Mouse (Mus musculus): ENCODE data around the gene Lcp1.
A peak's percentile ranks its signal among the peaks of the same experiment; 100 is the strongest.
"Not testable (repeated sequence)": the region's sequence is repeated elsewhere in the genome, so short reads cannot be mapped to it uniquely, and the experiment has no call there.

Gene Lcp1

DNA sequence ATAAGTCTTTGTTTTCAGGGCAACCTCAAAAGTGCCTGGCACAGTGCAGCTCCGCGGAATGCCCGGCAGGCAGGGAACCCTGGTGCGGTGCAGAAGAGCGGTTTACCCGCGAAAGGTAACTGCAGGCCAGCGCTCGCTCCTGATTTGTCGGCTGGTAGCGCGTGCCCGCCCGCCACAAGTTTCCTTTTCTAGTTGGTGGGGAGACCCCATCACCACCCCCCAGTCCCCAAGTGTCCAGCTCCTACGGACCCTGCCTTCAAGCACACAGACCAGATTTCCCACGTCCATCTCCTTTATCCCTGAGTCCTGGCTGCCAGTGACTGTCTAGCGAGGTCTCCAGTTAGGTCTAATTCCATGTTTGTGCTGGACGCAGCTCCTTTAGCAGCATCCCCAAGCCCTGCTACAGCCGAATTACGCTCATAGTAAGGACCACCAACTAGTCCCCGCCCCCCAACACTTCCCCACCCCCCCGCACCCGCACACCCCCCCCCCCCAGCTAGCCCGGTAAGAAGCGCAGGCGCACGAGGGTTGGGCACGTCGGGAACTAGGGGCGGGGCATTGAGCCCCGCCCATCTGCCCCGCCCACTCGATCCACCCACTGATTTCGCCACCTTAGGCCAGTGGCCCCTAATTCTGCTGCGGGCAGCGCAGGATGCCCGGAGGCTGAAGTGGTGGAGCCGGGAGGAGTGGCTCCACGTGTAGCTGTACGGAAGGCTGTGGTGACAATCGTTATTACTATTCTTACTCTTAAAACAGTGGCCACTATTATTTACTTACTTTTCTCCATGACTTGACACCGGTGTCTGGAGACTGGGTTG lies at the start of gene Lcp1, which contains the start of gene Lrrc63:
Gene Lcp1 (plus strand): TSS at position 601 of the 818 bp plus-strand sequence.
Gene Lrrc63 (minus strand): TSS at position 381 of the 818 bp plus-strand sequence.
- DNase-seq, result peak; percentile 77

DNA sequence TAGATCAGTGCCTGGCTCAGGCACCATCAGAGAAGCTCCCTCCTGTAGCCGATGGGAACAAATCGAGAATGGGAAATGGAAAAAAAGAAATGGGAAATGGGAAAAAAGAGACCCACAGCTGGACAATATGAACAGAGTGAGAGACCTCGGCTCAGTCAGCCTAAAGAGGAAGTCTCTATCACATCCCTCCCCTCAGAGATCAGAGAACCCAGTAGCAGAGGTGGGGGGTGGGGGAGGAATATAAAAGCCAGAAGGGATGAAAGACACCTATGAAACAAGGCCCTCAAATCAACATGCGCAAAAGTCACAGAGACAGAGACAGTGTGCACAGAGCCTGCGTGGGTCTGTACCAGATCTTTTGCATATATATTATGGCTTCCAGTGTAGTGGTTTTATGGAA lies 27.9 kb upstream of the Lcp1 start:
- peak; percentile 16 for DNase-seq

DNA sequence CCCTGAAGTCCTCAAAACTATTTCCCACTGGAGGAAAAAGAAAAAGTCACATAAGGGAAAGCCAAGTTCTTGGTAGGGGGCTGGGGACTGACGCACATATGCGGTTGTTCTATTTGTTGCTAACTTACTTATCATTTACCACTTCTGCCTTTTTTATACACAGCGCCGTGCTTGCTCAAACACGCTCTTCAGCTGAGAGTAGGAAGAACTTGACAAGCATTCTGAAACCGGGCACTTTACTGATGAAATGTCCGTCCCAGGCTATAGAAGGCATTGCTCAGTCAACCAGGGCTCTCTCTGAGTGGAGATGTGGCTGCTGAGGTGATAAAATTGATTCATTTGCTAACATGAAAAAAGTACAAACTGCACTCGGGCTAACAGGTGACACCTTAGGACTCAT lies 9.2 kb upstream of the Lcp1 start:
- DNase-seq, result no peak

- no peak for DNase-seq
Observed at GRCm38 (mm10) chr14:75131324-75131935, 529 bp downstream of the Lcp1 start.

DNA sequence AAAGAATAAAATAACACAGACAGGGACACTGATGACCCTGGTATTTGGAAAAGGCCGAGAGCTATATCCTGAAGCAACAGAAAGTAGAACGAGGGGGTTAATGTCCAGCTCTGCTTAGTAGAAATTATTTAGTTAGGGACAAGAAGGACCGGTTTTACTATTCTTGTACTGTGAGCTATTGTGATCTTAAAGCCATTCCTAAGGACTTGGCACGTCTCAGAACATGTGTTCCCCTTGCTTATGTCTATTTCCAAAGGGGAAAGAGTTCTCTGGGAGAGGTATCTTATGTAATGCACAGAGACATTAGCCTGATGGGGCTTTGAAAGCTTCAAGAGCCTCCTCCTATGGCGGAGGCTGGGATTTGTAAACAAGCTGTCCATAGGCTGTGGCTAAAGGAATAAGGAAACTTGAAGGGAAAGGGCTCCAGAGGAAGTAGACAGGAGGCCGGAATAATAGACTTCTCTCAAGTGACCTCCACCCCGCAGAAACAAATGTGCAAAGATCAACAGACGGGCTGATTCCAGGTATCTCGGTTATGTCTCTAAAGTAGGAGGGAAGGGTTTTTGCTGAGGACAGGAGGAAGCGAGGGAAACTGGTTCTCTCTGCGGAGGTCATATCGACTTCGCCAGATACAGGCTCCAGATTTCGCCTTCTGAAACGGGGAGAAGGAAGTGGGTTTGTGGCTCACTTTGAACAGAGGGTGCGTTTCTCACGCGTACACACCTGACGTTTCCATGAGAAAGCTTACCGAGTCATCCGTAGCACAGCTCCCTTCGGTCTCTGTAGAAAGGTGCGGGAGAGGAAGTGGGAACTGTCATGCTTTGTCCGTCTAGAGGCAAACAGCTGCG lies 5.4 kb downstream of the Lcp1 start:
- peak; percentile 25 for DNase-seq

DNA sequence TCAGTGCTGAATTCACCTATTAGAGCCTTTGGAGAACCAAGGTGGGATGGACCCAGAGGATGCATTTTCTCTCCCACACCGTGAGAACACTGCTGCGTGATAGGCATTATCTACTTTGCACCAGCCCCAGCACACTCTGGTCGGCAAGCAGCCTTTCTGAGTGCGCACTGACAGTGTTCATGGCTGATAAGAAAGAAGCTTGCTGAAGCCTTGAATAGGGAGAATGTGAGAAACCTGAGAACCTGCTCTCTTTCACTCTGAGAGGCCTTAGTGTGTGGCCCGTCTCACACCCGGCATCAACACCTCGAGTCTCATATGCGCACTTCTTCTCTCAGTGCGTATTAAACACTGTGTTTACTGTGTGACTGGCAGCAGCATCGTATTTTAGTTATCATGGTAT lies 7.6 kb downstream of the Lcp1 start:
- DNase-seq, result no peak

- DNase-seq, result no peak
Observed at GRCm38 (mm10) chr14:75139225-75139624, 8.3 kb downstream of the Lcp1 start.

- not testable (repeated sequence) for DNase-seq
Observed at GRCm38 (mm10) chr14:75147706-75148105, 16.8 kb downstream of the Lcp1 start.

- DNase-seq, result no peak
Observed at GRCm38 (mm10) chr14:75148229-75148628, 17.3 kb downstream of the Lcp1 start.

GRCm38 (mm10) chr14:75150653-75151052 lies 19.8 kb downstream of the Lcp1 start:
- no peak for DNase-seq

DNA sequence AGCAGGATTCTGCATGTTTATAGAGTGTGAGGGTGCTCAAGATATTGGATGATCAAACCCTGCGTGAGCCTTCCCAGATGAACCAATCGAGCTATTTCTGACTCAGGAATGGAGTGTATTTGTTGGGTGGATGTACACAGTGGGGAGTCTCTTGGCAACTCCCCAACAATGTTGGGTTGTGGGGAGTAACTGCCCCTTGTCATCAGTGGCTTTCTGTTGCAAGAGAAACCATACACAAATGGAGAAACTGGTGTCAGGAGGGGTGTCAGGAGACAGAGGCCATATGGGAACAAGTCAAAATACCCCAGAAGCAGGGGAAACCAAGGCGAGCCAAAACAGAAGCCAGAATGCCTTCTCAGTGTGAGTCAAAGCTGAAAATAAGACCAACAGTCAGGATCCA lies 20.2 kb downstream of the Lcp1 start:
- no peak for DNase-seq

- DNase-seq, result no peak
Observed at GRCm38 (mm10) chr14:75154481-75154880, 23.6 kb downstream of the Lcp1 start.

DNA sequence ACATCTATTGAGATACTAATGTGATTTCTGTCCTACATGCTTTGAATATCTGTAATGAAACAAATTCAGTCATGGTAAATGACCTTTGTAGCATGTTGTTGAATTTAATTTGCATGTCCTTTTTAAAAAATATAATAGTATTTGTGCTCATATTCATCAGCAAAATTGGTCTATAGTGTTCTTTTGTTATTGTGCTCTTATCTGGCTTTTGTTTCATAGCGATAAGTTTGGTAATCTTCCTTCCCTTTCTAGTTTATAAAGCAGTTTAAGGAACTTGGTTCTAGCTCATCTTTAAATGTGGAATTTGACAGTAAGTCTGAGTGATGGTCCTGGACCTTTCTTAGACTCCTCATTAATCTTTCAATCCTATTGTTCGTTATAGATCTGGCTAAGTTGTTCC lies 28.5 kb downstream of the Lcp1 start:
- DNase-seq, result no peak

GRCm38 (mm10) chr14:75163866-75164265 lies 33.0 kb downstream of the Lcp1 start:
- DNase-seq, result no peak

- no peak for DNase-seq
Observed at GRCm38 (mm10) chr14:75164345-75164744, 33.4 kb downstream of the Lcp1 start.

GRCm38 (mm10) chr14:75165574-75166131 lies 34.8 kb downstream of the Lcp1 start:
- DNase-seq, result no peak

GRCm38 (mm10) chr14:75168501-75168900 lies 37.6 kb downstream of the Lcp1 start:
- no peak for DNase-seq

DNA sequence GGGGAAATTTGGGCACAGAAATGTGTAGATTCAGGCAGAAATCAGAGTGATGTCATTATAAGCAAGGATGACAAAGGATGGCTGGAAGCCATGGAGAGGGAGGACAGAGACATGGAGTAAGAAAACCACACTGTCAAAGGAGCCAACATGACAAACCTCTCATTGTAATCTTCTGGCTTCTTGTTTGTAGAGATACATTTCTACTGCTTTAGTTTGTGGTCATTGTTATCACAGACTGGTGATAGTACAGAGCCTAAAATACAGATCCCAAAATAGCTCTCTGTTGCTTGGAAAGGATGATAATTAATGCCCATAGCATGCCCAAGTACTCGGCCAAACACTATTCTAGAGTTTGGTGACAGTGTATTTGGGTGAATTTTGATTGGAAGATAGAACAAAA lies 39.6 kb downstream of the Lcp1 start:
- no peak for DNase-seq

DNA sequence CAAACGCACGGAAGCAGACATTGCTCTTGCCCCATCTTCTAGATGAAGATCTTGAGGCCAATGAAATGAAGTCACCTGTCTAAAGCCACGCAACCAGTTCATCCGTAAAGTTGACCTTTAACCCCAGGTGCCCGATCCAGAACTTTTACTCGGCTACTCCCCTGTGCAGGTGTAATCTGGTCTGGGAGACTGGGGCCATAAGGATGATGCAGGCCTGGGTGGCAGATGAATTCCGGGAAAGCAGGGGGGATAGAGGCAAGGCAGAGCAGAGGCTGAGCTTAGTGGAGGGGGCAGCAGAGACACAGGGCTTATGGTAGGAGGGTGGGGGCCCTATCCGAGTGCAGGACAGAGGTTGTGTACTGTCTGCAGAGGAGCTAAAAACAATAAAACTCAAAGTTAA lies 43.4 kb downstream of the Lcp1 start:
- no peak for DNase-seq

- peak; percentile 52 for DNase-seq
Observed at GRCm38 (mm10) chr14:75174731-75175555, 44.0 kb downstream of the Lcp1 start.

GRCm38 (mm10) chr14:75175781-75176180 lies 44.9 kb downstream of the Lcp1 start:
- DNase-seq, result peak; percentile 47

DNA sequence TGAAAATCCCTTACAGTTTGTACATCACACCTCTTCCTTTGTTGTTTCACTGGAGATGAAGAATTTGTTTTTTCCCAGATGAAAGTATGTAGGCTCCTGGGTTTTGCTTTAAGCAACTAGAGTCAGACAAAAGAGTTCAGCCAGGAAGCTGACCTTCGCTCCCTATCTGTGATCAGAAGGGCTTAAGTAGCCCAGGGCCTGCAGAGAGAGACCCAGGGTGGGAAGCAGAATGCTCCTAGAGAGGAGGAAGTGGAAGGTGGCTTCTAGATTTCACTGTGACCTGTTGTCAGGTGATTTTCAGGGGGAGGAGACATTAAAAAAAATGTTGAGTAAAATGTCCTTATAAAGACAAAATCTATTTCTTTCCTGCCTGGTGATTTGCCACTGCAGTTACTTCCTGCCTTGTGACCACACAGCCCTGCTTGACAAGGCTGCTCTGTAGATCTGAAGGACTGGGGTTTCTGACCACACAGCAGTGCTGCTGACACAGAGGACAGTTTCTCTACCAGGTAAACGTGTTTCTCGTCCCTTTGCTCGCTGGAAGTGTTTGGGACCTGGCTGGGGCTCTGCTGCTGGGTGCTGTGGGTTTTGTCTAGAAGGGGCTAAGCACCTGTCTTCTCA lies 45.6 kb downstream of the Lcp1 start:
- peak; percentile 65 for DNase-seq
